Mouse (Mus musculus): ENCODE measurements around the gene Stfa1.
"Not testable (repeated sequence)": the region's sequence is repeated elsewhere in the genome, so short reads cannot be mapped to it uniquely, and the experiment has no call there.

The Stfa1 gene

GRCm38 (mm10) chr16:36276796-36277195 is at the start of gene Stfa1:
Gene Stfa1, plus strand, starts transcription at chr16:36276951.
- DNase-seq: not testable (repeated sequence)

GRCm38 (mm10) chr16:36260585-36260984 is 16.2 kb upstream of the Stfa1 start:
- not testable (repeated sequence) for DNase-seq

GRCm38 (mm10) chr16:36289140-36289539 is 12.4 kb downstream of the Stfa1 start:
- DNase-seq: no peak

- DNase-seq: no peak
Measured at GRCm38 (mm10) chr16:36307631-36308030, 30.9 kb downstream of the Stfa1 start.

- DNase-seq: not testable (repeated sequence)
Measured at GRCm38 (mm10) chr16:36316111-36316510, 39.4 kb downstream of the Stfa1 start.

- no peak for DNase-seq
Measured at GRCm38 (mm10) chr16:36319286-36319685, 42.5 kb downstream of the Stfa1 start.

GRCm38 (mm10) chr16:36334232-36334631 is 57.5 kb downstream of the Stfa1 start, which contains the start of gene BC117090:
Gene BC117090, minus strand, starts transcription at chr16:36334332.
- DNase-seq: no peak
